8 mouse cellular contexts compared by ENCODE assay signal in genomic region chr15:99596056-99596687, GRCm38 (mm10). TPM values are rescaled to one million over a fixed set of nuclear protein-coding genes. Genes with fewer than 3 reads are reported as not detected.
DNase-seq lines count a peak whose midpoint lies in the region; ATAC-seq and TF ChIP-seq lines count a peak whose summit lies in the region.

No protein-coding gene starts in this region.

- peak; percentile 63; the same call in 1 of the 2 replicates for ATAC-seq in lung, embryonic 15.5 days (ENCODE audit: borderline replicate concordance, extremely low read depth, low FRiP score, low TSS enrichment)

- H3K4me2 ChIP-seq in lung, embryonic 15.5 days: no peak overlapping the region

- peak; percentile 80 for DNase-seq in MEL-GATA-1-ER (ENCODE audit: extremely low read depth, low read depth)
- DNase-seq in cerebellum, adult 2 months: peak; percentile 95 to 96
- peak; percentile 91 for DNase-seq in forelimb bud, embryonic 11.5 days (ENCODE audit: low read depth, low spot score)
- peak; percentile 89 for DNase-seq in hindbrain, embryonic 10.5 days (ENCODE audit: low spot score)
- DNase-seq in layer of hippocampus, adult 9-10 months (ENCODE audit: low spot score): peak; percentile 84
- DNase-seq in ovary, postnatal 10 days (ENCODE audit: low spot score): peak; percentile 67
- DNase-seq in thymus, postnatal 10 days (ENCODE audit: low spot score in 2 of 2): peak; percentile 44 to 77

- H3K27ac ChIP-seq in cerebellum, adult 2 months (ENCODE audit: insufficient read depth, low read length): peak overlapping the region; percentile 31
- peak overlapping the region; percentile 72 for H3K27ac ChIP-seq in hindbrain, embryonic 10.5 days
- H3K27ac ChIP-seq in lung, embryonic 15.5 days: no peak overlapping the region

- no peak overlapping the region for H3K4me3 ChIP-seq in cerebellum, adult 2 months (replicated peaks; ENCODE audit: insufficient read depth, low read depth, low read length)
- H3K4me3 ChIP-seq in hindbrain, embryonic 10.5 days: 0 out of 2 replicates have a peak overlapping the region, but pooled peaks have one; percentile 3
- no peak overlapping the region for H3K4me3 ChIP-seq in lung, embryonic 15.5 days

- peaks cover 40% of the 10 kb centered on the region for H3K4me1 ChIP-seq in cerebellum, adult 2 months (ENCODE audit: control insufficient read depth, insufficient read depth, low read length)
- H3K4me1 ChIP-seq in hindbrain, embryonic 10.5 days (replicated peaks): peaks cover 51% of the 10 kb centered on the region
- peaks cover 19% of the 10 kb centered on the region for H3K4me1 ChIP-seq in lung, embryonic 15.5 days

- peak; percentile 99 for TF ChIP-seq CTCF in cerebellum, adult 2 months (IDR thresholded peaks at IDR 0.05; ENCODE audit: borderline replicate concordance, insufficient read depth, low read depth, low read length)

- no peaks in the 10 kb centered on the region for H3K9me3 ChIP-seq in hindbrain, embryonic 10.5 days
- no peaks in the 10 kb centered on the region for H3K9me3 ChIP-seq in lung, embryonic 15.5 days

- H3K27me3 ChIP-seq in cerebellum, adult 2 months (ENCODE audit: control insufficient read depth, insufficient read depth, low read length): no peaks in the 10 kb centered on the region
- peaks cover 88% of the 10 kb centered on the region for H3K27me3 ChIP-seq in hindbrain, embryonic 10.5 days (ENCODE audit: insufficient read depth, poor library complexity, severe bottlenecking)
- peaks cover 81% of the 10 kb centered on the region for H3K27me3 ChIP-seq in lung, embryonic 15.5 days

- H3K9ac ChIP-seq in lung, embryonic 15.5 days: no peak overlapping the region

- under 1% methylated on average over 7 of the region's 7 CpGs for WGBS in cerebellum, adult 2 months
- WGBS in hindbrain, embryonic 10.5 days: 2% methylated on average over 7 of the region's 7 CpGs
- WGBS in lung, embryonic 15.5 days: 0% methylated on average over 7 of the region's 7 CpGs

- no peaks in the 10 kb centered on the region for H3K36me3 ChIP-seq in hindbrain, embryonic 10.5 days
- H3K36me3 ChIP-seq in lung, embryonic 15.5 days: no peaks in the 10 kb centered on the region

- no peak for TF ChIP-seq POLR2A in cerebellum, adult 2 months (IDR thresholded peaks at IDR 0.05; ENCODE audit: borderline replicate concordance, insufficient read depth, low read length)

RNA-seq across cellular contexts. Expression of gene Aqp6, which starts 5.0 kb away (rescaled TPM):
- polyA plus RNA-seq in cerebellum, adult 2 months (2012; rRNA removed): 29.0 and 38.4 TPM in 2 replicates
- 0.35 and 0.90 TPM in 2 replicates for polyA plus RNA-seq in hindbrain, embryonic 10.5 days (2016; fragmentation: Nextera tagmentation; extraction: Ambion mirVana)
- not detected in 2 replicates for polyA plus RNA-seq in lung, embryonic 15.5 days (2015; fragmentation: Nextera tagmentation; extraction: Ambion mirVana)

RNA-seq across cellular contexts. Expression of gene Aqp5, which starts 5.6 kb away (rescaled TPM):
- polyA plus RNA-seq in cerebellum, adult 2 months (2012; rRNA removed): 0.36 and 0.56 TPM in 2 replicates
- 0.46 and 1.6 TPM in 2 replicates for polyA plus RNA-seq in hindbrain, embryonic 10.5 days (2016; fragmentation: Nextera tagmentation; extraction: Ambion mirVana)
- polyA plus RNA-seq in lung, embryonic 15.5 days (2015; fragmentation: Nextera tagmentation; extraction: Ambion mirVana): 1.5 and 1.9 TPM in 2 replicates

RNA-seq across cellular contexts. Expression of gene Aqp2, which starts 17.3 kb away (rescaled TPM):
- polyA plus RNA-seq in cerebellum, adult 2 months (2012; rRNA removed): 0.23 and 0.43 TPM in 2 replicates
- polyA plus RNA-seq in hindbrain, embryonic 10.5 days (2016; fragmentation: Nextera tagmentation; extraction: Ambion mirVana): not detected in 2 replicates
- 0.34 TPM in 1 of 2 replicates, not detected in the other for polyA plus RNA-seq in lung, embryonic 15.5 days (2015; fragmentation: Nextera tagmentation; extraction: Ambion mirVana)

RNA-seq across cellular contexts. Expression of gene Racgap1, which starts 55.3 kb away (rescaled TPM):
- 15.5 and 15.6 TPM in 2 replicates for polyA plus RNA-seq in cerebellum, adult 2 months (2012; rRNA removed)
- 193 and 219 TPM in 2 replicates for polyA plus RNA-seq in hindbrain, embryonic 10.5 days (2016; fragmentation: Nextera tagmentation; extraction: Ambion mirVana)
- polyA plus RNA-seq in lung, embryonic 15.5 days (2015; fragmentation: Nextera tagmentation; extraction: Ambion mirVana): 174 and 186 TPM in 2 replicates

Comparison
In these comparisons a context has a peak if more than half of its experiments do, and no peak if none do; other contexts are left out.
1. RNA of gene Aqp6, which starts 5.0 kb away (polyA plus RNA-seq): 29.0 to 38.4 TPM in cerebellum, adult 2 months; 0.35 to 0.90 TPM in hindbrain, embryonic 10.5 days and not detected in lung, embryonic 15.5 days; every median in the first group is over 10 times any median in the second.
2. Peak in every context shown above with its lines, with median percentiles within 50 percentile points of each other: DNase-seq.